ENCODE assay signal across 8 mouse cellular contexts in genomic region chr15:102248131-102248811, GRCm38 (mm10). TPM values are rescaled to one million over a fixed set of nuclear protein-coding genes. Genes with fewer than 3 reads are reported as not detected.
A peak's percentile ranks its signal among the peaks of the same experiment; 100 is the strongest.
DNase-seq lines count a peak whose midpoint lies in the region; ATAC-seq and TF ChIP-seq lines count a peak whose summit lies in the region.

No protein-coding gene starts in this region.

- no peaks in the 10 kb centered on the region for H3K79me2 ChIP-seq in liver, adult 2 months (ENCODE audit: control insufficient read depth, insufficient read depth, low read length)

- peak overlapping the region; percentile 73 for H3K27ac ChIP-seq in liver, adult 2 months (replicated peaks; ENCODE audit: insufficient read depth, low read depth, low read length)
- peak overlapping the region; percentile 85 for H3K27ac ChIP-seq in hindbrain, embryonic 16.5 days (ENCODE audit: low read depth, low read length)
- H3K27ac ChIP-seq in neural tube, embryonic 13.5 days (replicated peaks) = peak overlapping the region; percentile 85

- no peak for DNase-seq in liver, adult 2 months (ENCODE audit: extremely low read depth, low read depth, low spot score)
- DNase-seq in liver = no peak
- peak; percentile 76 for DNase-seq in embryo, embryonic 10 days (ENCODE audit: low spot score)
- DNase-seq in layer of hippocampus, adult 8-10 months (ENCODE audit: low spot score in 2 of 2) = no peak
- DNase-seq in left cerebral cortex, adult 9 months (ENCODE audit: low spot score in 2 of 2) = no peak
- no peak for DNase-seq in spleen, adult 12 weeks (ENCODE audit: low spot score)

- no peak for ATAC-seq in hindbrain, embryonic 16.5 days
- ATAC-seq in neural tube, embryonic 13.5 days (ENCODE audit: low read depth) = no peak

- H3K9ac ChIP-seq in liver, adult 2 months (ENCODE audit: low read depth, low read length) = peak overlapping the region; percentile 73
- peak overlapping the region; percentile 82 for H3K9ac ChIP-seq in hindbrain, embryonic 16.5 days (ENCODE audit: low read depth, low read length)
- H3K9ac ChIP-seq in neural tube, embryonic 13.5 days = peak overlapping the region; percentile 76

- peak overlapping the region; percentile 100 for H3K4me2 ChIP-seq in hindbrain, embryonic 16.5 days (ENCODE audit: low read length)
- H3K4me2 ChIP-seq in neural tube, embryonic 13.5 days = peak overlapping the region; percentile 92

- no peak for TF ChIP-seq POLR2A in liver, adult 2 months (IDR thresholded peaks at IDR 0.05; ENCODE audit: extremely low read depth, insufficient read depth, low read length)

- peak overlapping the region; percentile 74 for H3K4me3 ChIP-seq in liver, adult 2 months (ENCODE audit: insufficient read depth, low read depth, low read length)
- H3K4me3 ChIP-seq in hindbrain, embryonic 16.5 days (ENCODE audit: low read length) = peak overlapping the region; percentile 64
- peak overlapping the region; percentile 55 for H3K4me3 ChIP-seq in neural tube, embryonic 13.5 days

- H3K9me3 ChIP-seq in hindbrain, embryonic 16.5 days (ENCODE audit: control insufficient read depth, low read length) = no peaks in the 10 kb centered on the region
- no peaks in the 10 kb centered on the region for H3K9me3 ChIP-seq in neural tube, embryonic 13.5 days

- no peak for TF ChIP-seq CTCF in liver, adult 2 months (IDR thresholded peaks at IDR 0.05; ENCODE audit: low read depth, low read length)

- H3K36me3 ChIP-seq in liver, adult 2 months (ENCODE audit: control insufficient read depth, insufficient read depth, low read length) = no peaks in the 10 kb centered on the region
- no peaks in the 10 kb centered on the region for H3K36me3 ChIP-seq in hindbrain, embryonic 16.5 days (ENCODE audit: control insufficient read depth, insufficient read depth, low read length)
- H3K36me3 ChIP-seq in neural tube, embryonic 13.5 days = no peaks in the 10 kb centered on the region

- 21% methylated on average over 8 of the region's 8 CpGs for WGBS in liver, adult 2 months
- WGBS in hindbrain, embryonic 16.5 days = 9% methylated on average over 8 of the region's 8 CpGs
- 7% methylated on average over 8 of the region's 8 CpGs for WGBS in neural tube, embryonic 13.5 days

- peaks cover 4% of the 10 kb centered on the region; the same call in 1 of the 2 replicates for H3K4me1 ChIP-seq in liver, adult 2 months (ENCODE audit: control insufficient read depth, insufficient read depth, low read length)
- H3K4me1 ChIP-seq in hindbrain, embryonic 16.5 days (ENCODE audit: control insufficient read depth, insufficient read depth, low read depth, low read length) = peaks cover 28% of the 10 kb centered on the region
- H3K4me1 ChIP-seq in neural tube, embryonic 13.5 days (replicated peaks) = peaks cover 64% of the 10 kb centered on the region

- H3K27me3 ChIP-seq in liver, adult 2 months (ENCODE audit: control insufficient read depth, insufficient read depth, low read length) = no peaks in the 10 kb centered on the region
- peaks cover 18% of the 10 kb centered on the region for H3K27me3 ChIP-seq in hindbrain, embryonic 16.5 days (replicated peaks; ENCODE audit: control insufficient read depth, insufficient read depth, low read length)
- peaks cover 47% of the 10 kb centered on the region for H3K27me3 ChIP-seq in neural tube, embryonic 13.5 days

RNA-seq across cellular contexts. Expression of gene Rarg, which starts 9.0 kb away (rescaled TPM):
- total RNA-seq in liver, adult 2 months (2014; rRNA removed) = 1.5 and 2.0 TPM in 2 replicates
- polyA plus RNA-seq in liver, adult 2 months (2012; rRNA removed) = 5.3 and 6.0 TPM in 2 replicates
- 5.6 and 7.6 TPM in 2 replicates for polyA plus RNA-seq in hindbrain, embryonic 16.5 days (2015; fragmentation: Nextera tagmentation; extraction: Ambion mirVana)
- polyA plus RNA-seq in neural tube, embryonic 13.5 days (2015; fragmentation: Nextera tagmentation; extraction: Ambion mirVana) = 8.5 and 12.5 TPM in 2 replicates
- total RNA-seq in layer of hippocampus, adult 8-10 months (2022) = 10 to 100 TPM; 14.5 to 20.7 (median 16.5) TPM

RNA-seq across cellular contexts. Expression of gene Itgb7, which starts 16.5 kb away (rescaled TPM):
- 1.3 and 2.2 TPM in 2 replicates for total RNA-seq in liver, adult 2 months (2014; rRNA removed)
- polyA plus RNA-seq in liver, adult 2 months (2012; rRNA removed) = 1.7 and 1.8 TPM in 2 replicates
- polyA plus RNA-seq in hindbrain, embryonic 16.5 days (2015; fragmentation: Nextera tagmentation; extraction: Ambion mirVana) = 1.1 and 2.0 TPM in 2 replicates
- polyA plus RNA-seq in neural tube, embryonic 13.5 days (2015; fragmentation: Nextera tagmentation; extraction: Ambion mirVana) = 0.30 and 1.7 TPM in 2 replicates
- total RNA-seq in layer of hippocampus, adult 8-10 months (2022) = 1 to 10 TPM in 3 of 4 experiments, under 1 TPM in 1; 0.97 to 3.3 (median 1.7) TPM

RNA-seq across cellular contexts. Expression of gene Gm9918, which starts 22.1 kb away (rescaled TPM):
- total RNA-seq in liver, adult 2 months (2014; rRNA removed) = not detected in 2 replicates
- 0.05 TPM in 1 of 2 replicates, not detected in the other for polyA plus RNA-seq in liver, adult 2 months (2012; rRNA removed)
- 0.06 and 0.14 TPM in 2 replicates for polyA plus RNA-seq in hindbrain, embryonic 16.5 days (2015; fragmentation: Nextera tagmentation; extraction: Ambion mirVana)
- polyA plus RNA-seq in neural tube, embryonic 13.5 days (2015; fragmentation: Nextera tagmentation; extraction: Ambion mirVana) = 0.14 TPM in 1 of 2 replicates, not detected in the other
- under 1 TPM in 1 of 4 experiments, not detected in 3; 0.16 TPM for total RNA-seq in layer of hippocampus, adult 8-10 months (2022)

RNA-seq across cellular contexts. Expression of gene Mfsd5, which starts 31.0 kb away (rescaled TPM):
- 8.5 and 10.1 TPM in 2 replicates for total RNA-seq in liver, adult 2 months (2014; rRNA removed)
- 44.3 and 51.4 TPM in 2 replicates for polyA plus RNA-seq in liver, adult 2 months (2012; rRNA removed)
- 65.9 and 67.6 TPM in 2 replicates for polyA plus RNA-seq in hindbrain, embryonic 16.5 days (2015; fragmentation: Nextera tagmentation; extraction: Ambion mirVana)
- 52.0 and 54.0 TPM in 2 replicates for polyA plus RNA-seq in neural tube, embryonic 13.5 days (2015; fragmentation: Nextera tagmentation; extraction: Ambion mirVana)
- 10 to 100 TPM; 36.9 to 41.8 (median 38.5) TPM for total RNA-seq in layer of hippocampus, adult 8-10 months (2022)

RNA-seq across cellular contexts. Expression of gene Csad, which starts 43.7 kb away (rescaled TPM):
- 47.6 and 449 TPM in 2 replicates for total RNA-seq in liver, adult 2 months (2014; rRNA removed)
- polyA plus RNA-seq in liver, adult 2 months (2012; rRNA removed) = 107 and 123 TPM in 2 replicates
- 35.5 and 43.3 TPM in 2 replicates for polyA plus RNA-seq in hindbrain, embryonic 16.5 days (2015; fragmentation: Nextera tagmentation; extraction: Ambion mirVana)
- 35.9 and 38.8 TPM in 2 replicates for polyA plus RNA-seq in neural tube, embryonic 13.5 days (2015; fragmentation: Nextera tagmentation; extraction: Ambion mirVana)
- 10 to 100 TPM; 32.4 to 41.6 (median 35.8) TPM for total RNA-seq in layer of hippocampus, adult 8-10 months (2022)
